Mouse (Mus musculus) thymus, adult 2 months (tissue): ENCODE measurements around the gene Aco2.

Experiments used
- CTCF ChIP-seq: fragments of 200-500 bp; IDR thresholded peaks from 2 replicates; pipeline ENCODE4 v1.5.1; 2012; ENCODE audit warnings: mild to moderate bottlenecking, control low read depth, low read length, moderate library complexity, borderline replicate concordance; ENCODE audit not compliant: control insufficient read depth, poor library complexity, insufficient read depth; ENCODE audit errors: extremely low read depth
- POLR2A ChIP-seq: fragments of 200-500 bp; IDR thresholded peaks from 2 replicates; pipeline ENCODE4 v1.6.1; 2012; ENCODE audit warnings: mild to moderate bottlenecking, low read length, control low read depth, moderate library complexity; ENCODE audit not compliant: control insufficient read depth, poor library complexity, insufficient read depth; ENCODE audit errors: extremely low read depth

DNA sequence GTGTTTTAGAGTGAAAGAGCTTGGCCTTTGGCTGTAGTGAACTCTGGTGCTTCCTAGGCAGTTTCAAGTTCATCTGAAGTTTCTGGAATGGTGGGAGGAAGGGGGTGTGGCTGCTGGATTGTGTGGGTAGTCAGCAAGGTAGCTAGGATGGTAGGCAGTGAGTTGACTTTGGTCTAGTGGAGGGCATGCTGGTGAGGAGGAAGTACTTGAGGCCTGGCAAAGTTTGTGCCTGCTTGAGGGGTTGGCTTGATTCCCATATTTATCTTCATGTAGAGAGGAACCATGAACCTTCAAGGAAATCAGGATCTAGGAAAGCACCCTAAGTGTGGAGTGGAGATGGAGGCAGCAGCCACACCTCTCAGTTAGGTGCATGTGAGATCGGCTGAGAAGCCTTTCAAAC is 21.9 kb downstream of the Aco2 start:
- TF ChIP-seq POLR2A (no peak), CTCF (no peak)
